Mouse (Mus musculus) Muller cell, postnatal 12 days (primary cell): ENCODE measurements around the gene Rptn.
"Not testable (repeated sequence)": the region's sequence is repeated elsewhere in the genome, so short reads cannot be mapped to it uniquely, and the experiment has no call there.

Experiments used
- DNase-seq: peaks from one replicate; pipeline ENCODE4 v3.0.0-alpha.2; 2015; ENCODE audit errors: inconsistent ontology term

Gene Rptn

GRCm38 (mm10) chr3:93393366-93393765 lies at the start of gene Rptn:
Gene Rptn (plus strand): TSS chr3:93393699.
- no peak for DNase-seq

DNA sequence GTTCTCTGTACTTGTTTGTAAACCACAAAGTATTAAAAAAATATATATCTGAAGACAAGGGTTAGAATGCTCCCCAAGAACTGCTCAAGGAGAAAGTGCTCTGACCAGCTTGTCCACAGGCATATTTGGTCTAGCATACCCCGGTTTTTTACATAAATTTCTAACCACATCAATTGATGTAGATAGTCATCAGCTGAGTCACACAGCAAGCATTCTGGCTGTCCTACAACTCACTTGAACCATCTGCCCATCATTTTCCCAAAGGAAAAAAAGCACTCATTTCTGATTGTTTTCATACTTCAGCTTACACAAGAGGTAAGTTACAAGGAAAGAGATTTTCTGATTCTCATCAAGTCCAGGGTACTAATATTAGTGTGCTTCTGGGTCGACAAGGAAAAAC lies 46.6 kb upstream of the Rptn start:
- peak; percentile 70 for DNase-seq

DNA sequence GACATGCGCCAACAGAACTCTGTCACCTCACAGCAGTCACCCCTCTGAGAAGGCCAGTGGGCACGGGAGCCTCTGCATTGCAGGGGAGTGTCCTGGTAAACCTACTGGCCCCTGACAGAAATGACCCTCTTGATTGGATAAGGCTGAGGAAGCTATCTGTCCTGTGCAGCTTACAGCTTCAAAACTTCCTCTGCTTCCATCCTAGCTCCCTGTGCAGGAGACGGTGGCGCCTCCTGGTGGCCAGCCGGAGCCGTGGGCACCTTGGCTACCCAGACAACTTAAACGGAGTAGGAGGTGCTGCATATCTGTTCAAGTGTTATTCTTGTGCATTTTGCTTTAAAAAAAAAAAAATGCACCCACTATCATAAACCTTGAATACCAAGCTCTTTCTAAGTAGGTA lies 33.5 kb upstream of the Rptn start:
- DNase-seq: peak; percentile 62

DNA sequence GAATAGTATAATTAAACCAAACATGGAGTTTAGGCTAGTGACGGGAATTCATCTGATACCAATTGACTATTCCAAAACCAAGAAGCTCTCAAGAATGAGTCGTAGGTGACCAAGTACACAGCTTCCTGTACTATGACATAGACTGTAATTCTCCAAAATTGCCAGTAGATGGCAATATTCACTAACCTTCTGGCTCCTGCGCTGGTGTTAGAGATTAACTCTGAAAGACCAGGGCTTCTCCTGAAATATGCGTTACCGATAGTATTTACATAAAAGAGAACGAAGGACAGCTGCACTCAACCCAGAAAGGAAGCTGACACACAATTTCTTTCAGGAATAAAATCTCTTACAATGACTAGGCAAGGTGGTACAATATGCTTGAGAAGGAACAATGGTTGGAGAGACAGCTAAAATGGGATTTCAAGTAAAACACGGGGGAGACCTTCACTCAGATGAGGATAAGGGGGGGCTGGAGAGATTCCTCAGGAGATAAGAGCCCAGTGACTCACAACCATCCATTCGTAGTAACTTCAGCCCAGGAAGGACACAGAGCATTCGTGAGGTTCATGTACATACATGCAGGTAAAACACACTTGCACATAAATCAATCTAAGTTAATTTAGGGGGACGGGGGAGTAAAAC lies 31.4 kb upstream of the Rptn start:
- DNase-seq: peak; percentile 61

DNA sequence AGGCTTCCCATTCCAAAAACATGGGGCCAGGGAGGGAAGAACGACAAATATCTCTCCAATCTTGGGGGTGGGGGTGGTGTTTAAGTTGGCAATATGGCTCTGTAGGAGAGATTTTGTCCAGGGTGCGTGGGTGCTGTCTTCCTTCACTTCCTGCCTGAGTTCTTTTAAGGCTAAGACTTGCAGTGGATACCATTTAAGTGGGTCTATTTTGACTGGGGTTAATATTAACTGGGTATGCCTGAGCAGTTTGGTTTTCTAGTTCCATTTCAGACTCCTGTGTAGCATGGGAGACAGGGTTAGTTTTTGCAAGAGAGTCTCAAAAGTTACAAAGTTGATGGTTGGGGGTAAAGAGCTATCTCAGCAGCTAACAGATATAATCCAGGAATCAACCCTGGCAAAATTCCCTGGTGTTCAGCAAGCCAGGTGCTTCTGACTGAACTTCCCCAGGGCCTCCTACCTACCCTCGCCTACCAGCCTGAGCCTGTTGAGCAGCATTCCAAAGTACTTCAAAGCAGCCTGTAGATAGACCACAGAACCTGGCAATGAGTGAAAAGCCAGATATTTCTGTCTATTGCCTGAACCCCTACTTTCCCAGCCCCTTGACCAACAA lies 26.4 kb upstream of the Rptn start:
- no peak for DNase-seq

- no peak for DNase-seq
Measured at GRCm38 (mm10) chr3:93368171-93368570, 25.3 kb upstream of the Rptn start.

GRCm38 (mm10) chr3:93373416-93373815 lies 20.1 kb upstream of the Rptn start:
- DNase-seq: no peak

DNA sequence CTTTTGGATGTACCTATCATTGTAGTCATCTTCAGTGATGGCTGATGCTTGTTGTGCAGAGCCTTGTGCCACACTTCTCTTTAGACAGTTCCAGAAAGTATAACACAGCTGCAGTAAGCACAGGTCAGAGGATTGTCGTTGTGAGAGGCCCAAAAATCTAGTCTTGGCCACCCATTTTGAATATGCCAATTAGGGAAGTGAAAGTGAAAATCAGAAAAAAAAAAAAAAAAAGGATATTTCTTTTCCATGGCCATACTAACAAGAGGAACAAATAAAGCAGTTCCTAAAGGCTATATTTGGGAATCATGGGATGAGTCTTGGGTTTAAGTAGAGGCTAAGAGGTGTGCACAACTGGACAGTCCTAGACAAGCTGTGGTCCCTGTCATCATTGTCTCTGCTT lies 18.3 kb upstream of the Rptn start:
- DNase-seq: no peak

- DNase-seq: no peak
Measured at GRCm38 (mm10) chr3:93375601-93376000, 17.9 kb upstream of the Rptn start.

GRCm38 (mm10) chr3:93378146-93378545 lies 15.4 kb upstream of the Rptn start:
- no peak for DNase-seq

DNA sequence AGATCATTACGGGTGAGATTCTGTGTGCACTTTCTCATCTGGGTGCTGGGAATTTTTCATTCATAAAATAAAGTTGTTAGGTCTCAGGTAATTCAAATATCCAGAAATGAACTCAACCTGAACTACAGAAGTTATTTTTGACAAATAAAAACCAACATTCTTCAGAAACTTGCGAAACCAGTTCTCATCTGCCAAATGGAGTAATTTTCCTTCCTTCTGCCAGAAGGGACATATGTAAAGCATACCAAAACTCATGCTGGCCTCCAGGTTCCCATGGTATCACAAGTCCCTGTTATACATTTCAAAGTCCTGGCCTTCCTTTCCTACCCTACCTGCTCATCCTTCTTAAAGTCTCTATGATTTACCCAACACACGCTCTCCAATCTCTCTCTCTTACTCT lies 10.4 kb downstream of the Rptn start:
- no peak for DNase-seq

DNA sequence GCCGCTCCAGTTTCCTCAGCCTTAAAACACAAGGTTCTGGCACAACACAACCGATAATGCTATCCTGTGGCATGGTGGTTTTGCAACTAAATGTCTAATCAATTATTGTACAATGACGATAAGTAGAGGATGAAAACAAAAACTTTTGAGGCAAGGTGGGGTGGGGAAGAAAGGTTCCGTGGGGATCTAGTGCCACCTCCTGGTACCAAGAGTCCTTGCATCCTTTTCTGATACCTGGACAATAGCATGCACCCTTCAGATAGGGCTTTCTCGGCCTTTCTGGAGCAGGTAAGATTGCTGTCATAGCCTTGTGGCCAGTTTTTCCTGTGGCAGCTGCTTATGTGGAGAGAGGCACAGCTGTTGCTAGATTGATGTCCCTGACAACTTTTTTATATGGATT lies 13.5 kb downstream of the Rptn start:
- DNase-seq: peak; percentile 51

DNA sequence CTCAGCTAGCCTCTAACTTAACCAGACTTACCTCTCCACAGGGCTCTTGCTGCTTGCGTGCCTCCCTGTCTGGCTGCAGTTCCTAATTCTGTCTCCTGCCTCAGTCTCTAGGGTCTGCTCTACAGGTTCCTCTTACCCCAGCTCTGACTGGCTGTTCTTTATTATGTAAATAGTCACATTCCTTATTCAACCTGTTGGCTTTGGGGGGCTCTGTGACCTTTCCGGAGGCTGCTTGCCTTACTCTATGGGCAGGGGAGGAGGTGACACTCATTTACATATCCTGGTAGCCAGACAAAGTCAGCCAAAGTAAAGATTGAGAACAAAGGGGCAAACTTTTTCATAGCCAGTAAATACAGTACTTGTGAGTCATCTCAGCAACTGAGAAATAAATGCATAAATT lies 18.4 kb downstream of the Rptn start:
- DNase-seq: peak; percentile 22

GRCm38 (mm10) chr3:93431673-93432072 lies 38.2 kb downstream of the Rptn start:
- no peak for DNase-seq

DNA sequence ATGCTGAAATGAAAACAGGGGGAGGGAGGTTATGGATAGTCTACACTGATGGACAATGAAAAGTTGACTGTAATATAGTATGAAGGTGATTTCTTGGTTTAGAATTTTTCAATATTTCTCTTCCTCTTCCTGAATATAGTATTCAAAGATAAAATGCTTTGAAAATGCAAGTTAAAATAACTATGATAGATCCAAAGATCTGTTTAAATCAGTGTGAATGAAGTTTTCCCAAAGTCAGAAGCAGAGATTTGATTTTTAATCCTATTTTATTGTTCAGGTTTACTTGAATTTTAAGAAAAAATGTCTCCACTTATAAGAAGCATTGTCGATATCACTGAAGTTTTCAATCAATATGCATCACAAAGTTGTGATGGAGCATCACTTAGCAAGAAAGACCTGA lies 48.5 kb downstream of the Rptn start, which contains the start of gene Tchh:
Gene Tchh (plus strand): TSS at position 301 of the 400 bp plus-strand sequence.
- no peak for DNase-seq

DNA sequence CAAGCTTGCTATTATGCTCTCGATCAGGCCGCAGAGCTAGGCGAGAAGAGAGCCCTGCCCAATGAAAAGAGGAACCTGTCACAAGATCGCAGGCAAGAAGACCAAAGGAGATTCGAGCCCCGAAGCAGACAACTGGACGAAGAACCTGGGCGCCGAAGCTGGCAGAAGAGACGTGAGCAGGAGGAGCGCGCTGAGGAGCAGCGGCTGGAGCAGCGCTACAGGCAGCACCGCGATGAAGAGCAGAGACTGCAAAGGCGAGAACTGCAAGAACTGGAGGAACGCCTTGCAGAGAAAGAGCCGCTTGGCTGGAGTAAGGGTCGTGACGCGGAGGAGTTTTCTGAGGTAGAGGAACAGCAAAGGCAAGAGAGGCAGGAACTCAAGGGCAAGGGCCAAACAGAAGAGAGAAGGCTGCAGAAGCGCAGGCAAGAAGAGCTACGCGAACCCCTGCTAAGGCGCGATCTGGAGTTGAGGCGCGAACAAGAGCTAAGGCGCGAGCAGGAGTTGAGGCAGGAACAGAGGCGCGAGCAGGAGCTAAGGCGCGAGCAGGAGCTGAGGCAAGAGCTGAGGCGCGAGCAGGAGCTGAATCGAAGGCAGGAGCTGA lies 50.1 kb downstream of the Rptn start:
- DNase-seq: peak; percentile 27

DNA sequence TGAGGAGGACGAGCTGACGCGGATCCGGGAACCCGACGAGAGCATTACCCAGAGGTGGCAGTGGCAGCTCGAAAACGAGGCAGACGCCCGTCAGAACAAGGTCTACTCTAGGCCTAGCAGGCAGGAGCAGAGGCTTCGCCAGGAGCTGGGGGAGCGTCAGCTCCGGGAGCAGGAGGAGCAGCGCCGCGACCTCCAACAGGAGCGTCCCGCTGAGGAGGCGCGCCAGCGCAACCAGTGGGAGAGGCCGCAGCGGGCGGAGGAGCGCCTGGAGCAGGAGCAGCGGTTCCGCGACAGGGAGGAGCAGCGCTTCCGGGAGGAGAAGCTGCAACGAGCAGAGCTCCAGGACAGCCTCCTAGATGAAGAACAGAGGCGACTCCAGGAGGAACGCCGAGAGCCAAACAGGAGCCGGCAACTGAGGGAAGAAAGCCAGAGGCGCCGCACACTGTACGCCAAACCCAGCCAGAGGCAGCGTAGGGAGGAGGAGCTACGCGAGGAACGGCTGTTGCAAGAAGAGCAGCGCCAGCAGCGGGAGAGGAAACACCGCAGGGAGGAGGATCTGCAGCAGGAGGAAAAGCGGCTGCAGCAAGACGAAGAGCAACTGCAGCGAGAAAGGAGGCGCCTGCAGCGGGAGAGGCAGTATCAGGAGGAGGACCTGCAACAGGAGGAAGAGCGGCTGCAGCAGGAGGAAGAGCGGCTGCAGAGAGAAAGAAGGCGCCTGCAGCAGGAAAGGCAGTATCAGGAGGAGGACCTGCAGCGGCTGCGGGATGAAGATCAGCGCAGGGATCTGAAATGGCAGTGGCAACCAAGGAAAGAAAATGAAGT lies 51.1 kb downstream of the Rptn start:
- DNase-seq: peak; percentile 81

- DNase-seq: peak; percentile 42
Measured at GRCm38 (mm10) chr3:93445165-93445705, 51.7 kb downstream of the Rptn start.

GRCm38 (mm10) chr3:93446128-93446755 lies 52.7 kb downstream of the Rptn start:
- peak; percentile 64 for DNase-seq

GRCm38 (mm10) chr3:93446756-93447137 lies 53.2 kb downstream of the Rptn start:
- not testable (repeated sequence) for DNase-seq

- DNase-seq: peak; percentile 79
Measured at GRCm38 (mm10) chr3:93447138-93447841, 53.8 kb downstream of the Rptn start.
